Comparison of ENCODE assay signal across 19 mouse cellular contexts in the genomic region with DNA sequence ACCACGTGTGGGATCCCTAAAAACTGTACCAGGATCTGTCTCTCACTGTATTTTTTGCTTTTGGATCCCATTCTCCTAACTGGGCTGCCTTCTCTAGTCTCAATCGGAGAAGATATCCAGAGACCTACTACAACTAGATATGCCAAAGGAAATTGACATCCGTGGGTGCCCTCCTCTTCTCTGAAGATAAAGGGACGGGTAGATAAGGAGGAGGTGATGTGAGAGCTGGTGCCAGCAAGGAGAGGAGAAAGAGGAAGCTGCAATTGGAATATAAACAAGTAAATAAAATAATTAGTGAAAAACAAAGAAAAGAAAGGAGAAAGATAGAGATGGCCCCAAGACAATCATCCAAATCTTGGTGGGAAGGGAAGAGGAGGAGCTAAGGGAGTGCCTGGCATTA.
DNase-seq lines count a peak whose midpoint lies in the region; TF ChIP-seq lines count a peak whose summit lies in the region.
"Had no signal": no experiment of that assay in that cellular context is flagged by ENCODE, and none has a peak within 500 bp of the region (broad histone marks: within the 10 kb centered on the region; RNA-seq: fewer than 3 reads in every experiment).

No protein-coding gene starts in this region.

- no peak overlapping the region for H3K4me3 ChIP-seq in MEL (ENCODE audit: control insufficient read depth in 1 of 2, insufficient read depth in 1 of 2, low read depth in 2 of 2, low read length in 2 of 2)
- H3K4me3 ChIP-seq: embryonic facial prominence, embryonic 10.5 days; embryonic facial prominence, embryonic 12.5 days; forebrain, embryonic 13.5 days; forebrain, embryonic 15.5 days had no signal

- no peaks in the 10 kb centered on the region for H3K27me3 ChIP-seq in MEL (ENCODE audit: control insufficient read depth in 1 of 2, insufficient read depth in 2 of 2, low read length in 2 of 2)
- H3K27me3 ChIP-seq: embryonic facial prominence, embryonic 12.5 days; forebrain, embryonic 13.5 days; forebrain, embryonic 15.5 days; Patski had no signal

- peaks cover 0 to 7% of the 10 kb centered on the region in 2 experiments; a peak in 2 of 4 replicates for H3K4me1 ChIP-seq in MEL (ENCODE audit: control insufficient read depth in 1 of 2, insufficient read depth in 2 of 2, low read length in 2 of 2)
- H3K4me1 ChIP-seq: embryonic facial prominence, embryonic 10.5 days; embryonic facial prominence, embryonic 12.5 days; forebrain, embryonic 13.5 days; forebrain, embryonic 15.5 days had no signal

- H3K9ac ChIP-seq in MEL (ENCODE audit: control insufficient read depth, low read depth, low read length, poor library complexity, severe bottlenecking) = no peak overlapping the region
- H3K9ac ChIP-seq: embryonic facial prominence, embryonic 12.5 days; forebrain, embryonic 13.5 days; forebrain, embryonic 15.5 days; forebrain, postnatal 0 days had no signal

- peak; percentile 78 to 82 for TF ChIP-seq EP300 in MEL (IDR thresholded peaks at IDR 0.05; ENCODE audit: low read depth in 1 of 2, low read length in 2 of 2)

- no peak for TF ChIP-seq POLR2A in MEL (IDR thresholded peaks at IDR 0.05; ENCODE audit: control insufficient read depth in 1 of 2, insufficient read depth in 1 of 2, low read depth in 1 of 2, low read length in 2 of 2, poor library complexity in 1 of 2)

- peak; percentile 44 for DNase-seq in MEL (ENCODE audit: low read depth, low spot score)
- DNase-seq in R1 (ENCODE audit: low read depth, low spot score) = peak; percentile 18
- DNase-seq in mesoderm, embryonic 11.5 days (ENCODE audit: low read depth, low spot score) = peak; percentile 0
- DNase-seq in adrenal gland, adult 18-20 months (ENCODE audit: low spot score in 2 of 2) = no peak
- no peak for DNase-seq in right cerebral cortex, postnatal 36 days (ENCODE audit: low spot score in 2 of 2)
- DNase-seq: adrenal gland, adult 8-10 months; adrenal gland, postnatal 14 days; adrenal gland, postnatal 36 days; cerebellum, adult 11-12 months; cerebellum, adult 2 months; cerebellum, adult 9-10 months; cerebellum, postnatal 10 days; cerebellum, postnatal 25 days; forebrain, postnatal 0 days had no signal

- H3K79me2 ChIP-seq in MEL (ENCODE audit: control insufficient read depth, insufficient read depth, low read length, poor library complexity) = no peaks in the 10 kb centered on the region

- no peak for TF ChIP-seq RAD21 in MEL (IDR thresholded peaks at IDR 0.05; ENCODE audit: low read depth, low read length)

- H3K27ac ChIP-seq in MEL (ENCODE audit: control insufficient read depth, low read depth, low read length) = no peak overlapping the region
- H3K27ac ChIP-seq: embryonic facial prominence, embryonic 10.5 days; embryonic facial prominence, embryonic 12.5 days; forebrain, embryonic 13.5 days; forebrain, embryonic 15.5 days had no signal

- peaks cover 0 to 3% of the 10 kb centered on the region in 2 experiments; a peak in 2 of 4 replicates for H3K36me3 ChIP-seq in MEL (ENCODE audit: control insufficient read depth in 1 of 2, insufficient read depth in 2 of 2, low read length in 2 of 2)
- H3K36me3 ChIP-seq: embryonic facial prominence, embryonic 10.5 days; embryonic facial prominence, embryonic 12.5 days; forebrain, embryonic 15.5 days had no signal

- H3K9me3 ChIP-seq in MEL (replicated peaks; ENCODE audit: insufficient read depth, low read length) = no peaks in the 10 kb centered on the region
- H3K9me3 ChIP-seq: embryonic facial prominence, embryonic 10.5 days; embryonic facial prominence, embryonic 12.5 days; forebrain, embryonic 13.5 days; forebrain, embryonic 15.5 days had no signal

- no peak for TF ChIP-seq CTCF in MEL (IDR thresholded peaks at IDR 0.05 in 2 of 3, conservative IDR thresholded peaks at IDR 0.05 in 1 of 3; ENCODE audit: control insufficient read depth in 1 of 3, insufficient read depth in 1 of 3, low read depth in 2 of 3, low read length in 3 of 3, poor library complexity in 1 of 3, severe bottlenecking in 1 of 3)

TF ChIP-seq in MEL, 35 proteins besides CTCF, POLR2A, EP300 and RAD21:
- TF ChIP-seq USF1 (IDR thresholded peaks at IDR 0.05; ENCODE audit: low read depth, low read length) = no peak
- no peak for TF ChIP-seq MAFK (IDR thresholded peaks at IDR 0.05; ENCODE audit: borderline replicate concordance, low read depth, low read length)
- TF ChIP-seq JUND (IDR thresholded peaks at IDR 0.05; ENCODE audit: low read depth, low read length) = no peak
- TF ChIP-seq HCFC1 (IDR thresholded peaks at IDR 0.05; ENCODE audit: low read depth, low read length) = no peak
- no peak for TF ChIP-seq ETS1 (IDR thresholded peaks at IDR 0.05; ENCODE audit: low read depth, low read length)
- peak; percentile 53; the same call in 1 of the 2 replicates for TF ChIP-seq MXI1 (IDR thresholded peaks at IDR 0.05; ENCODE audit: low read depth, low read length)
- TF ChIP-seq TAL1 (IDR thresholded peaks at IDR 0.05; ENCODE audit: low read length) = no peak
- TF ChIP-seq SMC3 (IDR thresholded peaks at IDR 0.05; ENCODE audit: low read depth, low read length) = no peak
- no peak for TF ChIP-seq CHD2 (IDR thresholded peaks at IDR 0.05; ENCODE audit: low read length)
- TF ChIP-seq ZKSCAN1 (IDR thresholded peaks at IDR 0.05; ENCODE audit: low read depth, low read length) = no peak
- no peak for TF ChIP-seq MYB (IDR thresholded peaks at IDR 0.05; ENCODE audit: low read depth, low read length)
- no peak for TF ChIP-seq RCOR1 (IDR thresholded peaks at IDR 0.05; ENCODE audit: low read depth, low read length)
- TF ChIP-seq GATA1 (IDR thresholded peaks at IDR 0.05; ENCODE audit: low read depth, low read length) = peak; percentile 86
- TF ChIP-seq MAZ (IDR thresholded peaks at IDR 0.05; ENCODE audit: low read depth, low read length) = no peak
- peak; percentile 26; the same call in 1 of the 2 replicates for TF ChIP-seq TCF12 (IDR thresholded peaks at IDR 0.05; ENCODE audit: low read depth, low read length)
- no peak for TF ChIP-seq NELFE (IDR thresholded peaks at IDR 0.05; ENCODE audit: low read depth, low read length)
- no peak for TF ChIP-seq MEF2A (IDR thresholded peaks at IDR 0.05; ENCODE audit: extremely low read depth, insufficient replicate concordance, low read depth, low read length, poor library complexity, severe bottlenecking)
- TF ChIP-seq CHD1 (IDR thresholded peaks at IDR 0.05; ENCODE audit: low read depth, low read length) = no peak
TF ChIP-seq in MEL: peak in this region for 3.

Comparison
In these comparisons a context has a peak if more than half of its experiments do, and no peak if none do; other contexts are left out.
1. DNase-seq: peak in MEL (single experiment), R1 (single experiment) and mesoderm, embryonic 11.5 days (single experiment); none in adrenal gland, adult 18-20 months (0 of 2) and right cerebral cortex, postnatal 36 days (0 of 2).